Mouse (Mus musculus) urinary bladder, adult 2 months (tissue): ENCODE results near the gene Zfp467. TPM values are rescaled to one million over a fixed set of nuclear protein-coding genes. Genes with fewer than 3 reads are reported as not detected.
A peak's percentile ranks its signal among the peaks of the same experiment; 100 is the strongest.

Experiments
- DNase-seq: peaks from one replicate; pipeline ENCODE4 v3.0.0; 2022; ENCODE audit warnings: low spot score
- polyA plus RNA-seq: library from polyadenylated mRNA; depleted of rRNA; stranded (reverse); fragments of >200 nt; gene quantifications from 2 replicates; pipeline ENCODE4 v1.2.3, GENCODE M21; 2012; rRNA removed

Zfp467 gene
- polyA plus RNA-seq, result 55.6 and 64.6 TPM in 2 replicates

DNA sequence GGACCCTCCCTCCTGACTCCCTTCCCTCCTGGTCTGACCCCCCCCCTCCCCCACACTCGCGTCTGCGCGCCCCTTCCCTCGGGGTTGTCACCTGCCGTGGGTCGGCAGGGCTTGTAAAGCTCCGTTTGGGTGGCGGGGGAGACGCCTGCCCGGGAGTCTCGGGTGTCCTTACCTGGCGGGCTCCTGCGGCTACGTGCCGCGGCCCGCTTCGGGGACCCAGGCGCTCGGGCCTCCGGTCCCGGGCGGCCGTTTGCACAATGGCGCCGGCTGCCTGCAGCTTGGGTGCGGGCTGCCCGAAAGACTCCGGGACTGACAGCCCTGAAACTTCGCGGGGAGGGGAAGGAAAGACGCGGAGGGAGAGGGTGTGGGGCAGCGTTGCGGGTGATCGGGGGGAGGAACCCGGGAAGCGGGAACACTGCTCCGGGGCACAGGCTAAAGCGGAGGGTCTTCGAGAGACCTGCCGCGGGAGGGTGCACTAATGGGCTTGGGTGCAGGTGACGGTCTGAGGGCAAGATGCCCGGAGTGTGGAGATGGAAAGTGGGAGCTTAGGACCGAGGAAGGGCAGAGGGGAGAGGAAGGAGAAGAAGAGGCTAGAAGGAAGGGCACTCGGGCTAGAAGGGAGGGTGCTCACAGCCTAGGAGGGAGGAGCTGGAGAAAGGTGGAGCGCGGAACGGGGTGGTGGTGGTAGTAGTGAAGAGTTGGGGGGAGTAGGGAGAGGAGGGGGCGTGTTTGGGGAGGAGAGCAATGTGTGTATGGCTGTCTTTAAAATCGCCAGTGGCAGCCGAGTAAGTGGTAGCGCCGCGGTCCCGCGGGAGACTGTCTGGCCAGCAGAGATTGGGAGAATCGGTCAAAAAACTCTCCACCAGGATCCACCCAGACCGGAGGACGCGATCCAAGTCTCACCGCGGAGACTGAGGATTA lies at the start of gene Zfp467:
Gene Zfp467, minus strand, starts transcription at position 645 of the 921 bp plus-strand sequence.
- DNase-seq, result peak; percentile 63

- no peak for DNase-seq
These were observed 47.6 kb upstream of the Zfp467 start for GRCm38 (mm10) chr6:48493136-48493730.

DNA sequence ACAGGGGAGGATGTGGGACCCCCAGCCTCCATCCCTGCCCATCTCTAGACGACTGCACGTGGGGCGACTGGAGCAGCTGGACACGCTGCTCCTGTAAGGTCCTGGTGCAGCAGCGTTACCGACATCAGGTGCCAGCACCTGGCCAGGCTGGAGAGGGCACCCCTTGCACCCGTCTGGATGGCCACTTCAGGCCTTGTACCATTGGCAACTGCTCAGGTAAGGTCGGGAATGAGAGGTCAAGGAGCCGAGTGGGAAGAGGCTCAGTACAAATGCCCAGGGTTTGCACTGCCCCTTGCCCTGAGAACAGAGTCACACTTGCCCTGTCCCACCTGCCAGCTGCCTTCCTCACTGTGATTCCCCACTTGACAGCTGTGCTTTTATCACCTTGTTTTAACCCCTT lies 45.7 kb upstream of the Zfp467 start:
- DNase-seq, result no peak

- no peak for DNase-seq
These were observed 44.1 kb upstream of the Zfp467 start for GRCm38 (mm10) chr6:48489741-48490140.

- no peak for DNase-seq
These were observed 42.4 kb upstream of the Zfp467 start for GRCm38 (mm10) chr6:48487747-48488725.

- DNase-seq, result no peak
These were observed 36.9 kb upstream of the Zfp467 start for GRCm38 (mm10) chr6:48482501-48482900.

DNA sequence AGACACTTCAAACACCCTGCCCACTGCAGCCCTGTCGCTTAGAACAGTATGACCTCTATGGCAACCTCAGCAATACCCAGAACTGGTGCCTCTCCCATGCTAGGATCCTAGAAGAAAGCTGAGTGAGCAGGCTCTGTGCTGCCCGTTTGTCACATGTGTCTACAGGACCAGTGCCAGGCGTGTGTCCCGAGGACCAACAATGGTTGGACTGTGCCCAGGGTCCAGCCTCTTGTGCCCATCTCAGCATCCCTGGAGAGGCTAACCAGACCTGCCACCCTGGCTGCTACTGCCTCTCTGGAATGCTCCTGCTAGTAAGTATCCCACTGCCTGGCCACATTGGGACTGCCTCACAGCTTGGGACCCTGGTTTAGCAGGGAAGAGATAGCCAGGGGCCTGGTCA lies 32.8 kb upstream of the Zfp467 start:
- DNase-seq, result no peak

- DNase-seq, result no peak
These were observed 25.1 kb upstream of the Zfp467 start for GRCm38 (mm10) chr6:48470739-48471138.

DNA sequence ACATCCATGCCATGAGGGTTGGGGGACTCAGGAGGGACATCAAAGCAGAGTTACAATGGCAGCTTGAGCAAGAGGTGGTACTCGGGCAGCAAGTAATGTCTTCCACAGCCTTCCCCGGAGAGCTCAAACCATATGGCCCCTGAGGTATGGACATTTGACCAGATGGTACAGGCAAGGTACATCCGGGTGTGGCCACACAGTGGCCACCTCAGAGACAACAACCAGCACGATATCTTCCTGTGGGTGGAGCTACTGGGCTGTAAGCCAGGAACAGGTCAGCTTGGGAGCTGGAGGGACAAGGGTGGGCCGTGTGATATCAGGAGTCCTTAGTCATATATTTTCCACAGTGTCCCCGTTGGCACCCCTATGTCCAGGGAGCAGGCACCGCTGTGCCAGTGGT lies 21.9 kb upstream of the Zfp467 start:
- no peak for DNase-seq

DNA sequence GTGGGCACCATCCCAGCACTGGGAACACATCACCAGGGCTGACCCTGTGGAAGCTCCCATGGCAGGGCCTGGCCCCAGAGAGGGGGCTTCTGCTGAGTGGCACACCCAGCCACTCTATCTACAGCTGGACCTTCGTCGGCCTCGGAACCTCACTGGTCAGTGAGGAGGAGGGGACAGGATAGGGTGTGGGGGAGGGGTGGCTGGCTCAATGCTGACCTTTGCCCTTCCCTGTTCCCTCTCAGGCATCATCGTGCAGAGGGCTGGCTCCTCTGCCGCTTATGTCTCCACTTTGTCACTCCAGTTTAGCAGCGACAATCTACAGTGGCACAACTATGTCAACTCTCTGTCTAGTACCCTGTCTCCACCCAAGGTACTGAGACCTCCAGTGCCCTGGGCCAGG lies 21.1 kb upstream of the Zfp467 start:
- no peak for DNase-seq

GRCm38 (mm10) chr6:48464966-48465679 lies 19.5 kb upstream of the Zfp467 start:
- DNase-seq, result no peak

DNA sequence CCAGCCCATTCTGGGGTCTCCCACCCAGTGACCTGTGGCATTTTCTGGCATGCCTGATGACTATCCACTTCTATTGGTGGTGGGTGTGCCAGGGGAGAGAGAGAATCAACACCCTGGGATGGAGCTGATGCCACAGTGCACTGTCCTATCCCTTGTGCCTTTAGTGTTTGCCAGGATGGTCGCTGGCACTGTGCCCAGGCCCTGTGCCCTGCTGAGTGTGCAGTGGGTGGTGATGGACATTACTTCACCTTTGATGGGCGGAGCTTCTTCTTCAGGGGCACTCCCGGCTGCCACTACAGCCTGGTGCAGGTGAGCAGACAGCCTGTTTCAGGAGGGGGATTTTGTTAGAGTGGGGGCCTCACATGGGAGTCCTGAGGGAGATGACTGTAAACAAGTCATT lies 7.1 kb upstream of the Zfp467 start:
- DNase-seq, result no peak

GRCm38 (mm10) chr6:48452151-48452550 lies 6.5 kb upstream of the Zfp467 start:
- no peak for DNase-seq

DNA sequence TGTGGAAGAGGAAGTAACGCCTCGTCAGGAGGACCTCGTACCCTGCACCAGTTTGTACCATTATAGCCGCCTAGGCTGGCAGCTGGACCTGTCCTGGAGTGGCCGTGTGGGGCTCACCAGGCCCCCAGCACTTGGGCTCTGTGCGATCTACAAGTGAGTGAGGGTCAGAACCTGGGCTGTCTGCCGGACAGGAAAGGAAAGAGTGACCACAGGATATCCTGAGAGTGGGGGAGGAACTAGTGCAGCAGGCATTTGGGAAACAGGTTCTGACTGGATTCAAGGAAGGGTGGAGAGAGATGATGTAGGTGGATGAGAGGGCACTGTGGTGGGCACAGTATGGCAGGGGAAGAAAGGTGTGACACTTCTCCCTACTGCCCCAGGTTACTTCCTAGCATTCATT lies 2.9 kb upstream of the Zfp467 start:
- DNase-seq, result no peak

DNA sequence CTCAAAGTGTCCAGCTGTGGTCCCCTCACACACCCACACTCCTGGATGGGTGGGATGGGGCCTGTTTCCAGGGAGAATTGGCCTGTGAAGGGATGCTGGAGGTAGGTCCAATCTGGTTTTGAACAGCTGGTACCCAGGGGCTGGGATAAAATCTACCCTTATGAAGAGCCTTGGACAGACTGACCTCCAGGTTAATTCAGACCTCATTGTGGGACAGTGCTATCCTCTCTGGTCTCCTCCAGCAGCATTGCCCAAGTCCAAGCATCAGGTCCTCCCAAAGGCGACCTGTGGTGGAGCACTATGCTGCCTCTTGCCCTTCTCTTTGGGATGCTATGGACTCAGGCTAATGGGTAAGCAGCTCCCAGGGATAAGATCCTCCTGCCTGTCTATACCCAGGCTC lies 2.3 kb upstream of the Zfp467 start, which contains the start of gene Sspo:
Gene Sspo, plus strand, starts transcription at position 301 of the 400 bp plus-strand sequence.
- no peak for DNase-seq

- DNase-seq, result no peak
These were observed 1.3 kb upstream of the Zfp467 start for GRCm38 (mm10) chr6:48446896-48447295.

DNA sequence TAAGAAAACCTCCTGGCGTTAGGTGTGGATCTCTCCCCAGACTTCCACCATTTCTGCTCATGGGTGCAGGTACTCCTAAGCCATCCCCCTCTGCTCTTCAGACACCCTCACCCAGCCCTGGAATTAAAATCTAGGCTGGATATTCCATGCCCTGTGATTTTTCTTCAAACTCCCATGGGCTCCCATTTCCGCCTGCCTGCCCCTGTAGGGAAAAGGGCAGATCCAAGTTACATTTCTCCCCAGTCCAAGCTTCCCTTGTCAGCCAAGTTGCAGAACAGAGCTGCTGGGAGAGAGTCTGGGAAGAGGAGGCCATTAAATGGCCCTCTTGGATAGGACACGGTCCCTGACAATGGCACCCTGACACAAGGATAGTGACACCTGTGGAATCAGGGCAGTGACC lies 631 bp upstream of the Zfp467 start:
- DNase-seq, result no peak

DNA sequence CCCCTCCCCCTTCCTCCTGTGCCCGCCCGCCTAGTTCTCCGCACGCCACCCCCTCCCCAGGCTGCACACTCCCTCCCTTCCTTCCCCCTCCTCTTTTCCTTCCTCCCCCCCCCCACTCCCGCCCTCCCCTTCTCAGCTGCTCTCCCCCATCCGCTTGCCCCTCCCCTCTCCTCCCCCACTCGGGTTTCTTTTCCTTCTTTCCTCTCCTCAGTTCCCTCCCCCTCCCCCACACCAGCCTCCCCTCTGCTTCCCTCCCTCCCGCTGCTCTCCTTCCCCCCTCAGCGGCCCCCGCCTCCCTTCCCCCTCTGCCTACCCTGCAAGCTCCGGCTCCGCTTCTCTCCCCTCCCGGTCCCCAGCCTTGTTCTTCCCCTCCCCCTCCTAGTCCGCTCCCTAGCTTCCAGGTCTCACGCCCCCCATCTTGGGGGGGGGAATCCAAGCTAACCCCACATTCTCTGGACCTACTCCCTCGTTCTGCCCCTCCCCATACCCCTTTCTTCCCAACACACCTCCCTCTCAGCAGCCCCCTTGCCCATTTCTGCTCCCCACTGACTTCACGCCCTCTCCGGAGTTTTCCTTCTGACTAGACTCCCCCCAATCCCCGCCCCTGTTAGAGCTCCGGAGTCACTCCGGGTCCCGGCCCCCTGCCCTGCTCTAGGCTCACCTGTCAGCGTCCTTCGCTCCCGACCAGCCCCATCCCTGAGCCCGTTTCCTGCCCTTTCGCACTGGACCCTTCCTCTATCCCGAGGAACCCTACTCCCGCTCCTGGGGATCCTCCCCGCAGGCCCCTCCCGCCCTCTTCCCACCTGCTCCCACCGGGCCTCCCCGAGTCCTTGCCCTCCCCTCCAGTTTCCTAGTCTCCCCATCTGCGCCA lies 1.1 kb downstream of the Zfp467 start:
- DNase-seq, result peak; percentile 55

GRCm38 (mm10) chr6:48443592-48444309 lies 1.9 kb downstream of the Zfp467 start:
- DNase-seq, result peak; percentile 90
